Mouse (Mus musculus) intestine, embryonic 16.5 days (tissue): ENCODE results near the gene Iqcf3. TPM values are rescaled to one million over a fixed set of nuclear protein-coding genes. Genes with fewer than 3 reads are reported as not detected.
A peak's percentile ranks its signal among the peaks of the same experiment; 100 is the strongest.

Source experiments
- ATAC-seq: fragments of 200-750 bp; cut with Nextera tagmentation; 2 replicates; pipeline ENCODE4 v1.8.0; 2017; ENCODE audit warnings: moderate TSS enrichment, moderate library complexity
- H3K27ac ChIP-seq: fragments of 300-500 bp; sonication (generic); 2 replicates; pipeline ENCODE4 v1.5.1; 2014; ENCODE audit warnings: mild to moderate bottlenecking, low read length
- H3K27me3 ChIP-seq: fragments of 300-500 bp; sonication (generic); replicated peaks from 2 replicates; pipeline ENCODE4 v1.6.1; 2014; ENCODE audit warnings: low read length, control low read depth, mixed read lengths; ENCODE audit not compliant: control insufficient read depth, insufficient read depth
- H3K36me3 ChIP-seq: fragments of 300-500 bp; sonication (generic); 2 replicates; pipeline ENCODE4 v1.6.1; 2014; ENCODE audit warnings: low read length, control low read depth; ENCODE audit not compliant: control insufficient read depth, insufficient read depth
- H3K4me1 ChIP-seq: fragments of 300-500 bp; sonication (generic); 2 replicates; pipeline ENCODE4 v1.6.1; 2014; ENCODE audit warnings: low read length, control low read depth, mixed read lengths; ENCODE audit not compliant: control insufficient read depth, insufficient read depth
- H3K4me2 ChIP-seq: fragments of 300-500 bp; sonication (generic); 2 replicates; pipeline ENCODE4 v1.6.1; 2014; ENCODE audit warnings: low read depth, low read length, control low read depth
- H3K4me3 ChIP-seq: fragments of 300-500 bp; sonication (generic); 2 replicates; pipeline ENCODE4 v1.5.1; 2014; ENCODE audit warnings: mild to moderate bottlenecking, low read length
- H3K9ac ChIP-seq: fragments of 300-500 bp; sonication (generic); 2 replicates; pipeline ENCODE4 v1.6.1; 2014; ENCODE audit warnings: low read depth, low read length
- H3K9me3 ChIP-seq: fragments of 300-500 bp; sonication (generic); 2 replicates; pipeline ENCODE4 v1.6.1; 2016; ENCODE audit warnings: low read length, control low read depth; ENCODE audit not compliant: control insufficient read depth
- WGBS: fragments of 180-500 bp; shearing (Covaris S2); extraction: QIAGEN DNeasy Blood & Tissue Kit; methylation state at CpG from one replicate; pipeline ENCODE4 v1.1.7; 2014; 5-methylcytosine and 5-hydroxymethylcytosine counted together
- polyA plus RNA-seq: library from polyadenylated mRNA; unstranded; fragments of >200 nt; fragmentation: Nextera tagmentation; extraction: Ambion mirVana; gene quantifications from 2 replicates; pipeline ENCODE4 v1.2.1, GENCODE M21; 2015

Iqcf3 gene
- polyA plus RNA-seq, 1 experiment from 2014 or later = not detected

DNA sequence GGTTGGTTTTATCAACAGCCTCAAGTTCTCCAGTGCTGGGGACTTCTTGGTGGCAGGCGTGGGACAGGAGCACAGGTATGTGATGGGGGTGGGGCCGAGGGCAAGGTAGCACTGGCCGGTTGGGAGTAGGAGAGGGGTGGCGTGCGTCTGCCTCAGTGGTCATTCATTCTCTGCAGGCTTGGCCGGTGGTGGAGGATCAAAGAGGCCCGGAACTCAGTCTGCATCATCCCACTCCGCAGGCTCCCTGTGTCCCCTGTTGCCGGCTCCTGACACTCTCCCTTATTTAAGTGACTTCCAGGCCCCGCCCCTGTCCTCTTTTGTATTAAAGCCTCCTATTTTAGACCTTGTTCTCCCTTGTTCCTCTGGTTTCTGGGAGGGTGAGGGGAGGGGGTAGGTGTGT is 76.4 kb downstream of the Iqcf3 start:
- H3K4me2 ChIP-seq = no peak overlapping the region
- ATAC-seq = no peak
- no peak overlapping the region for H3K27ac ChIP-seq
- H3K36me3 ChIP-seq = peaks cover 30% of the 10 kb centered on the region; the same call in 1 of the 2 replicates
- H3K9ac ChIP-seq = no peak overlapping the region
- no peaks in the 10 kb centered on the region for H3K9me3 ChIP-seq
- 84% methylated on average over 10 of the region's 10 CpGs for whole genome bisulfite sequencing
- H3K27me3 ChIP-seq = no peaks in the 10 kb centered on the region
- H3K4me3 ChIP-seq = no peak overlapping the region
- no peaks in the 10 kb centered on the region for H3K4me1 ChIP-seq

DNA sequence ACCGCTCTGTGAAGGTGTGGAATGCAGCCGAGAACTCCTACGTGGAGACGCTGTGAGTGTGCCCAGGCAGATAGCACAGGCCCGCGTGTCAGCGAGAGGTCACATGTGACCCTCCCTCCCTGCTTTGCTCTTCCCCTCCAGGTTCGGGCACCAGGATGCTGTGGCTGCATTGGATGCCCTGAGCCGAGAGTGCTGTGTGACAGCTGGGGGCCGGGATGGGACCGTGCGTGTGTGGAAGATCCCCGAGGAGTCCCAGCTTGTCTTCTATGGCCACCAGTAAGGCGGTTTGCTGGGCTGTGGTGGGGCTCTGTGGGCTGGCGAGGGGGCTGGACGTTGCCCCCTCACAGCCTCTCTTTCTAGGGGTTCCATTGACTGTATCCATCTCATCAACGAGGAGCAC is 77.8 kb downstream of the Iqcf3 start:
- Histone ChIP-seq H3K36me3 (peaks cover 30% of the 10 kb centered on the region; the same call in 1 of the 2 replicates), H3K27ac (no peak overlapping the region)
- no peak for ATAC-seq

DNA sequence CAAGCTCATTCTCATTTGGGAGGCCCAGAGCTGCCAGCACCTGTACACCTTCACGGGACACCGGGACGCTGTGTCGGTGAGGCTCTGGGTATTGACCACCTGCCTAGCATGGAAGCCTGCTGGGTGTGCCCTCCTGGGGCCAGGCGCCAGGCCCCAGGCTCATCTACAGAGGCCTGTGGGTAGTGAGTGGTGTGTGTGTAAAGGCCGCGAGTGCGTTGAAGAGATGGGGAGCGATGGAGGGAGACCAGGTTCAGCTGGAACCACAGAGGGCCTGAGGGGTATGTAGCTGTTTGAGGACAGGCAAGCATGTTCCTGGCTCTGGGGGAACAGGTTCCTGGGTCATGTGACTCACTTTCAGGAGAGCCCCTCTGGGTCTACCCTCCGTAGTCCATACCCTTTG is 78.3 kb downstream of the Iqcf3 start:
- no peak overlapping the region for H3K4me3 ChIP-seq
- peaks cover 30% of the 10 kb centered on the region; the same call in 1 of the 2 replicates for H3K36me3 ChIP-seq
- H3K27ac ChIP-seq = no peak overlapping the region
- H3K27me3 ChIP-seq = no peaks in the 10 kb centered on the region
- peaks cover 2% of the 10 kb centered on the region; the same call in 1 of the 2 replicates for H3K4me1 ChIP-seq
- H3K9ac ChIP-seq = no peak overlapping the region
- no peaks in the 10 kb centered on the region for H3K9me3 ChIP-seq
- H3K4me2 ChIP-seq = no peak overlapping the region
- ATAC-seq = no peak
- 96% methylated on average over 10 of the region's 10 CpGs for WGBS

More for the DNA sequence above, 77.8 kb downstream of the Iqcf3 start:
- H3K9me3 ChIP-seq = no peaks in the 10 kb centered on the region
- WGBS = 93% methylated on average over 17 of the region's 17 CpGs
- no peaks in the 10 kb centered on the region for H3K4me1 ChIP-seq
- no peak overlapping the region for H3K4me2 ChIP-seq
- no peak overlapping the region for H3K9ac ChIP-seq
- no peak overlapping the region for H3K4me3 ChIP-seq
- no peaks in the 10 kb centered on the region for H3K27me3 ChIP-seq

DNA sequence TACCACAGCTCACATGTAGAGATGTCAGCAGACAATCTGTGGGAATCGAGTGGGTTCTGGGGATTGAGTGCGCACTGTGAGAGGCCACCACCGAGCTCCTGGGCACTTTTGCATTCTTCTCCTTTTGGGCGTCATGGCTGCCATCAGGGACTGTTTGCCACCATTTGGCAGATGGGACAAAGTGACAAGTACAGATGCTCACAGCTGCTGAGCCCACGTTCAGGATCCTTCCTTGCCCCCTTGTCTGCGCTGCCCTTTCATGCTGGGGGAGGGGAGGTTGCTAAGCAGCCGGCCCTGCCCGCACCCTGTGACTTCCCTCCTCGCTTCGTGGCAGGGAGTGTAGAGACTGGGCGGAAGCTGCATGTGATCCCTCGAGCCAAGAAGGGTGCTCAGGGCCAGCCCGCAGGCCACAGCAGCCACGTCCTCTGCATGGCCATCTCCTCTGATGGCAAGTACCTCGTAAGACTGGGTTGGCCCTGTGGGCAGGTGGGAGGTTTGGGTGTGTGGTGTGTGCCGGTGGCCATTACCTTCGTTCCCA is 78.8 kb downstream of the Iqcf3 start:
- Histone ChIP-seq H3K9ac (no peak overlapping the region), H3K4me1 (peaks cover 7% of the 10 kb centered on the region), H3K27ac (no peak overlapping the region), H3K4me3 (no peak overlapping the region), H3K27me3 (no peaks in the 10 kb centered on the region), H3K9me3 (no peaks in the 10 kb centered on the region), H3K4me2 (no peak overlapping the region), H3K36me3 (peaks cover 30% of the 10 kb centered on the region; the same call in 1 of the 2 replicates)
- 88% methylated on average over 17 of the region's 17 CpGs for WGBS
- no peak for ATAC-seq

DNA sequence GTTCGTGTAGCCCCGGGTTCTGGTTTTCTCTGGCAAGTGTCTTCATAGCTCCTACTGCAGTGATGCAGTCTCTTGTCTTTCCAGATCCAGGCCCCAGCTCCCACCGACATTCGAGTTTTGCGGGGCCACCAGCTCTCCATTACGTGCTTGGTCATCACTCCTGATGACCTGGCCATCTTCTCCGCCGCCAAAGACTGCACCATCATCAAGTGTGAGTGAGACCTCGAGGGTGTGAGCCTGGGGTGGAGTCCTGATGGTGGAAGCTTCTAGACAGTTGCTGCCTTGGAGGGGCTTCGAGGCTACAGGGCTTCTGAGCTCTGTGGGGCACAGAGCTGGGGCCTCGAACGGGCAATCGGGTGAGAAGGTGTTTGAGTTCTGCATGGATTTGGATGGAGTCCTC is 79.8 kb downstream of the Iqcf3 start:
- Histone ChIP-seq H3K4me2 (no peak overlapping the region), H3K9me3 (no peaks in the 10 kb centered on the region), H3K27ac (no peak overlapping the region), H3K36me3 (peaks cover 30% of the 10 kb centered on the region; the same call in 1 of the 2 replicates), H3K9ac (no peak overlapping the region), H3K4me1 (peaks cover 7% of the 10 kb centered on the region), H3K4me3 (no peak overlapping the region), H3K27me3 (no peaks in the 10 kb centered on the region)
- 93% methylated on average over 13 of the region's 13 CpGs for WGBS
- no peak for ATAC-seq

DNA sequence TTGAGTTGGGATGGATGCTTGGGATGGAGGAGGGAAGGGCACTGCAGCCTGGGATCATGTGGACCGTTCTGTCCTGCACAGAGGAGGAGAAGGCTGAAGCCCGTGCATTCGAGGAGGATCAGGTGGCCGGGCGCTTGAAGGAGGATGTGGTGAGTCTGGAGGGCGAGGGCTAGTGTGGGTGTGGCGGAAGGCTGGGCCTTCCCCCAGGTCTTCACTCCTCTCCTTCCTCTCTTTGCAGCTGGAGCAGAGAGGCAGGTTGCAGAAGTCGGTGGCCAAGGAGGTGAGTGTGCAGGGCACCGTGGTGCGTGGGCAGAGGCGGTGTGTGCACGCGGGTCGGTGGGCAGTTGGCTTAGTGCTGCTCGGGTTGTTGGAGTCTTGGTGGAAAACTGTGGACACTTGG is 80.4 kb downstream of the Iqcf3 start:
- no peak overlapping the region for H3K9ac ChIP-seq
- H3K27ac ChIP-seq = no peak overlapping the region
- no peaks in the 10 kb centered on the region for H3K9me3 ChIP-seq
- peaks cover 13% of the 10 kb centered on the region for H3K4me1 ChIP-seq
- 94% methylated on average over 15 of the region's 15 CpGs for WGBS
- H3K4me2 ChIP-seq = no peak overlapping the region
- no peak overlapping the region for H3K4me3 ChIP-seq
- peaks cover 30% of the 10 kb centered on the region; the same call in 1 of the 2 replicates for H3K36me3 ChIP-seq
- H3K27me3 ChIP-seq = no peaks in the 10 kb centered on the region
- ATAC-seq = no peak

DNA sequence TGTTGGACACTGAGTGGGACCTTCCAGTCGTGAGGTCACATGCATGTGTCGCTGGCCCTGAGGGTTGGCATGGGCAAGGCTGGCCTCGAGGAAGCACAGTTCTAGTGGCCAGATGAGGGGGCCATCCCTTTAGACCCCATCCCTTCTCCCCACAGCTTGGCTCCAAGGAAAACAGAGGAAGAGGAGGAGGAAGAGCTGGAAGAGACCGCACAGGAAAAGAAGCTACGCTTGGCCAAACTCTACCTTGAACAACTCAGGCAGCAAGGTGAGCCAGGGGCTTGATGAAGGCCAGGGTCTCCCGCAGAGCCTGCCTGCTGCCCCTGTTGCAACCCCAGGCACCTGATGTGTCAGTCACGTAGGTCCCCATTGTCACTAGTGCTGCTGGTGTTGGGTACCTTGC is 80.9 kb downstream of the Iqcf3 start:
- Histone ChIP-seq H3K9me3 (no peaks in the 10 kb centered on the region), H3K36me3 (peaks cover 30% of the 10 kb centered on the region; the same call in 1 of the 2 replicates), H3K9ac (no peak overlapping the region), H3K27me3 (no peaks in the 10 kb centered on the region), H3K4me2 (no peak overlapping the region), H3K4me3 (no peak overlapping the region), H3K4me1 (peaks cover 17% of the 10 kb centered on the region), H3K27ac (no peak overlapping the region)
- WGBS = 92% methylated on average over 7 of the region's 7 CpGs
- no peak for ATAC-seq

DNA sequence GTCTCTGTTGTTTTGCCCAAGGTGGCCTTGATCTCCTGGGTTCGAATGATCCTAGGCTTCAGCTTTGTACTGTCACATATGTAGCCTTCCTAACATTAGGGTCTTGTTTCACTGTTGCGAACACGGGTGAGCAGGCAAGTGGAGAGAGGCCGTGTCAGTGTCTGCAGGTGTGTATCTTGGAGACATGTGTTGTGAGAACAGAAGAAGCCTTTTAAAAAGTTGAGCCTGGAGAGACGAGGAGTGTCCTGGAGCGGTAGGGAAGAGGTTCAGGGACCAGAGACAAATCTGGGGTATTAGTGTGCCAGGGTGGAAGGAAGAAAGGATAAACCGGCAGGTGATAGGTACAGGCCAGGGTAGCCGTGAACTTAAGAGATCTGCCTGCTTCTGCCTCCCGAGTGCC is 83.3 kb downstream of the Iqcf3 start:
- no peak for ATAC-seq
- Histone ChIP-seq H3K27ac (no peak overlapping the region), H3K27me3 (no peaks in the 10 kb centered on the region), H3K36me3 (peaks cover 10% of the 10 kb centered on the region; the same call in 1 of the 2 replicates), H3K4me1 (peaks cover 39% of the 10 kb centered on the region), H3K9me3 (no peaks in the 10 kb centered on the region), H3K4me2 (peak overlapping the region; percentile 92), H3K9ac (peak overlapping the region; percentile 73), H3K4me3 (peak overlapping the region; percentile 87)
- 78% methylated on average over 9 of the region's 9 CpGs for WGBS

DNA sequence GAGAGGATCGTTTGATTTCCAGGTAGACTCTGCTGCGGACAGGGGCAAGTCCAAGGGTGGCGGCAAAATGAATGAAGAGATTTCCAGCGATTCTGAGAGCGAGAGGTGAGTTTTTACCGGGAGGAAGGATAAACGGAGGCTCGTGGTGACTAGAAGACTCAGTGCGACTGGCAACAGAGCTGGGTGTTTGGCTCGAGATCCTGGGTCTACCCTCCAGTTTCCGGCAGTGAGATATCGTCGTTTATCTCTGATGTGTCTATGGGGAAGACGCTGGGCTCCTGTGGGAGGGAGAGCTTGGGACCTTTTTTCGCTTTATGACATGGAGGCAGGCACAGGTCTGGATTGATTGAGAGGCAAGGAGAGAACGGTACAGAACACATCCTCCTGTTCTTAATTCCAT is 83.8 kb downstream of the Iqcf3 start:
- H3K27ac ChIP-seq = peak overlapping the region; percentile 41; the same call in 1 of the 2 replicates
- H3K36me3 ChIP-seq = peaks cover 6% of the 10 kb centered on the region; the same call in 1 of the 2 replicates
- WGBS = 3% methylated on average over 16 of the region's 16 CpGs

More for the DNA sequence above, 83.8 kb downstream of the Iqcf3 start:
- ATAC-seq = no peak
- Histone ChIP-seq H3K4me1 (peaks cover 40% of the 10 kb centered on the region), H3K4me2 (peak overlapping the region; percentile 92), H3K9ac (peak overlapping the region; percentile 73), H3K9me3 (no peaks in the 10 kb centered on the region), H3K27me3 (no peaks in the 10 kb centered on the region), H3K4me3 (peak overlapping the region; percentile 87)
